30 mouse cellular contexts compared by ENCODE assay signal in genomic region chr15:83467232-83467966, GRCm38 (mm10). TPM values are rescaled to one million over a fixed set of nuclear protein-coding genes. Genes with fewer than 3 reads are reported as not detected.
DNase-seq lines count a peak whose midpoint lies in the region; TF ChIP-seq lines count a peak whose summit lies in the region.
"Had no signal": no experiment of that assay in that cellular context is flagged by ENCODE, and none has a peak within 500 bp of the region (broad histone marks: within the 10 kb centered on the region; RNA-seq: fewer than 3 reads in every experiment).

No protein-coding gene starts in this region.

- H3K4me3 ChIP-seq in small intestine, adult 2 months (ENCODE audit: low read depth, low read length) = no peak overlapping the region
- H3K4me3 ChIP-seq: embryonic facial prominence, embryonic 13.5 days; forebrain, embryonic 10.5 days; forebrain, embryonic 15.5 days; hindbrain, embryonic 15.5 days; left cerebral cortex, adult 2 months; limb, embryonic 13.5 days; liver, embryonic 13.5 days; midbrain, embryonic 15.5 days; neural tube, embryonic 15.5 days; stomach, embryonic 15.5 days had no signal

- WGBS in small intestine, adult 2 months = 38% methylated on average over 9 of the region's 9 CpGs

- DNase-seq in kidney, adult 9 months = peak; percentile 75
- no peak for DNase-seq in kidney, postnatal 14 days
- peak; percentile 44 for DNase-seq in lung, postnatal 36 days
- DNase-seq in lung, postnatal 10 days = no peak
- DNase-seq in Muller cell, postnatal 12 days (ENCODE audit: inconsistent ontology term) = peak; percentile 61
- DNase-seq in cerebellum, postnatal 4 days (ENCODE audit: low spot score in 2 of 2) = no peak
- DNase-seq in thymus, postnatal 14 days = no peak
- DNase-seq: adrenal gland, postnatal 25 days; cerebellum, adult 11-12 months; cerebellum, adult 9-11 months; gastrocnemius, postnatal 25 days; heart, adult 18-20 months; heart, postnatal 4 days; liver, embryonic 13.5 days; retina, postnatal 1 day; right cerebral cortex, postnatal 14 days; thymus, adult 2 months had no signal

- TF ChIP-seq POLR2A in small intestine, adult 2 months (IDR thresholded peaks at IDR 0.05; ENCODE audit: low read depth, low read length) = no peak

- peak overlapping the region; percentile 80 for H3K27ac ChIP-seq in small intestine, adult 2 months (ENCODE audit: insufficient read depth, low read depth, low read length)
- H3K27ac ChIP-seq: embryonic facial prominence, embryonic 13.5 days; forebrain, embryonic 10.5 days; forebrain, embryonic 15.5 days; hindbrain, embryonic 15.5 days; kidney, postnatal 0 days; left cerebral cortex, adult 2 months; limb, embryonic 13.5 days; liver, embryonic 13.5 days; macrophage; midbrain, embryonic 15.5 days; neural tube, embryonic 15.5 days; stomach, embryonic 15.5 days had no signal

- no peaks in the 10 kb centered on the region for H3K27me3 ChIP-seq in small intestine, adult 2 months (ENCODE audit: control insufficient read depth, insufficient read depth, low read length)
- H3K27me3 ChIP-seq: embryonic facial prominence, embryonic 13.5 days; forebrain, embryonic 15.5 days; limb, embryonic 13.5 days; midbrain, embryonic 15.5 days; neural tube, embryonic 15.5 days; stomach, embryonic 15.5 days had no signal

- H3K36me3 ChIP-seq in small intestine, adult 2 months (ENCODE audit: control insufficient read depth, insufficient read depth, low read length) = no peaks in the 10 kb centered on the region
- H3K36me3 ChIP-seq: embryonic facial prominence, embryonic 13.5 days; forebrain, embryonic 10.5 days; forebrain, embryonic 15.5 days; hindbrain, embryonic 15.5 days; limb, embryonic 13.5 days; liver, embryonic 13.5 days; midbrain, embryonic 15.5 days; neural tube, embryonic 15.5 days; stomach, embryonic 15.5 days had no signal

- no peak for TF ChIP-seq CTCF in small intestine, adult 2 months (IDR thresholded peaks at IDR 0.05; ENCODE audit: extremely low read depth, insufficient read length, insufficient replicate concordance, low read depth, low read length)

- peaks cover 29% of the 10 kb centered on the region for H3K4me1 ChIP-seq in small intestine, adult 2 months (ENCODE audit: control insufficient read depth, insufficient read depth, insufficient read length, low read length)

RNA-seq across cellular contexts. Expression of gene Pacsin2, which starts 3.0 kb away (rescaled TPM):
- polyA plus RNA-seq in small intestine, adult 2 months (2012; rRNA removed) = 32.5 and 73.5 TPM in 2 replicates

RNA-seq across cellular contexts. Expression of gene Ttll1, which starts 43.3 kb away (rescaled TPM):
- polyA plus RNA-seq in small intestine, adult 2 months (2012; rRNA removed) = 2.3 and 3.1 TPM in 2 replicates

RNA-seq across cellular contexts. Expression of gene Bik, which starts 59.3 kb away (rescaled TPM):
- polyA plus RNA-seq in small intestine, adult 2 months (2012; rRNA removed) = 2.1 and 5.8 TPM in 2 replicates
- polyA plus RNA-seq: G1E, macrophage had no signal

Comparison
In these comparisons a context has a peak if more than half of its experiments do, and no peak if none do; other contexts are left out.
1. DNase-seq: peak in kidney, adult 9 months (single experiment), lung, postnatal 36 days (single experiment) and Muller cell, postnatal 12 days (single experiment); none in kidney, postnatal 14 days (single experiment), lung, postnatal 10 days (single experiment), cerebellum, postnatal 4 days (0 of 2) and thymus, postnatal 14 days (single experiment).